Mouse (Mus musculus) left cerebral cortex, postnatal 25 days (tissue): ENCODE measurements around the gene Sgpl1. TPM values are rescaled to one million over a fixed set of nuclear protein-coding genes. Genes with fewer than 3 reads are reported as not detected.

Experiments
- DNase-seq, 2 experiments: peaks; one replicate each; pipeline ENCODE4 v3.0.0; 2022; ENCODE audit warnings: low spot score in 2 of 2, mixed read lengths in 1 of 2
- intact Hi-C: fragments of 180-260 bp; cut with DNase I; formaldehyde crosslinking; loops from one replicate; pipeline ENCODE4 v1.15.1; 2025
- total RNA-seq, 2 experiments: library from RNA; stranded (reverse); gene quantifications; 2 replicates each; pipeline ENCODE4 v1.2.3; 2021

Gene Sgpl1
- total RNA-seq, 2 experiments from 2014 or later = 21.7 to 22.8 TPM

- intact Hi-C loops = no loop called here
- DNase-seq = no peak
These were observed 43.9 kb downstream of the Sgpl1 start for GRCm38 (mm10) chr10:61103564-61104114.

GRCm38 (mm10) chr10:61091866-61092265 lies 55.6 kb downstream of the Sgpl1 start:
- no peak for DNase-seq
- intact Hi-C loops = no loop called here

- DNase-seq = no peak
- intact Hi-C loops = no loop called here
These were observed 58.0 kb downstream of the Sgpl1 start, which contains the start of gene Pcbd1 for GRCm38 (mm10) chr10:61089170-61090142. Gene Pcbd1, plus strand, starts transcription at chr10:61089331.

GRCm38 (mm10) chr10:61088468-61088867 lies 59.0 kb downstream of the Sgpl1 start:
- intact Hi-C loops = no loop called here

GRCm38 (mm10) chr10:61086502-61086901 lies 61.0 kb downstream of the Sgpl1 start:
- intact Hi-C loops = no loop called here
- no peak for DNase-seq

More at GRCm38 (mm10) chr10:61088468-61088867, 59.0 kb downstream of the Sgpl1 start:
- DNase-seq = no peak

DNA sequence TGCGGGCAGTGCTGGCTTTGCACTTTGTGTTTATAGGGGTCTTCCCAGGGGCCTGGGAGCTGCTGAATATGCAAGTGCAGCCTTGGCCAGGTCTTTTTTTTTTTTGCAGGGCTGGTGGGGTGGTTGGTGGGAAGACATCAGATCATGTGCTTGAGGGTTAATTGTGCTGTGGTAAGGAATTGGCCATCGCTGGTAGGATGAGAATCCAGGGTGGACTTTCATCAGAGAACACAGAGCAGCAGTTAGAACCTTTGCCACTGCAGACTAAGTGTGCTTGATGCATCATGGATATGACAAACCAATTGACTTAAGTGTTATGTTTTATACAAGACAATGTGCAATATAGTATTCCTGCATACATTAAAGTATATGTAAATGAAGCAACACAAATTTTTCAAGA lies 62.1 kb downstream of the Sgpl1 start:
- intact Hi-C loops = no loop called here
- DNase-seq = no peak

DNA sequence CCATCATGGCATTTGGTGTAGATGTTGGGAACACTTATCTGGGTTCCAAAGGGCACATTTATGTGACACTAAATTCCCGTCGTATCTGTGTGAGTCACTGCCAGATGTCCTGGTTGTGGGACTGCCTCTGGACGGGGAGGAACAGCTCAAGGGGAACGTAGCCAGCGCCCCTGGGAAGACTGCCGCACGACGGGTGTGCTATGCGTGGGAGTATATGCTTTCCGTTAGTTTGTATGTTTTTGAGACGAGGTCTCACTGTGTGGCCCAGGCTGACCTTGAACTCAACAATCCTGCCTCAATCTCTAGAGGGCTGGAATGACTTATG lies 66.6 kb downstream of the Sgpl1 start:
- intact Hi-C loops = no loop called here
- no peak for DNase-seq

DNA sequence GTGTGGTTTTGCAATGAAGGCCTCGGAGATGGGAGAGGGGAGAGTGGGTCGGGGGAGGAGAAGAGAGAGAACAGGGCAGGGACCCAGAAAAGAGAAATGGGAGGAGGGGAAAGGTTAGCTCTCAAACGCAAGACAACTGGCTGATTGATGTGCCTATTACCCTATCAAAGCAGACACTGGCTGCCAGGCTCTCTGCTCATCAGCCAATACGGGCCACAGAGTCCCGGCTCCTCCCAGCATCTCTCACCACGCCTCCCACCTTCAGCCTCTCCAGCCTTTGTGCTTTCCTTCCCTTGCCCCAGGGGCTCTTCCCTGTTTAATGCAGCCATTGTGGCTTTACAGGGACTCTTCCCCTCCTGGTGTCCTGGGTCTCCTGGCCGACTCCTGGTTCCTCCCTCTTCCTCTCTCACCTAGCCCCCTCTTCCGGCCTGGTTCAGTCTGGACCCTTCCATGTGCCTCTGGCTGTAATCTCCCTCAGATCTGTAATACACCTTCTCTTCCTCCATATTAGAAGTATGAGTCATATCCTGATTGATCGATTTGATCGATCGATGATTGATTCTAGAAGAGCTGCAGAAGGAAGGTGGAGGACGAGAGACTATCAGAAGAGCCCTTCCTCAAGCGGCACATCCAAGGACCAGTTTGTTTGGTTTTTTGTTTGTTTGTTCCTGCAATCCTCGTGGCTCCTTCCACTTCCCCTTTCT lies 67.1 kb downstream of the Sgpl1 start:
- peak; percentile 52 to 66 for DNase-seq
- intact Hi-C loops = no loop called here

DNA sequence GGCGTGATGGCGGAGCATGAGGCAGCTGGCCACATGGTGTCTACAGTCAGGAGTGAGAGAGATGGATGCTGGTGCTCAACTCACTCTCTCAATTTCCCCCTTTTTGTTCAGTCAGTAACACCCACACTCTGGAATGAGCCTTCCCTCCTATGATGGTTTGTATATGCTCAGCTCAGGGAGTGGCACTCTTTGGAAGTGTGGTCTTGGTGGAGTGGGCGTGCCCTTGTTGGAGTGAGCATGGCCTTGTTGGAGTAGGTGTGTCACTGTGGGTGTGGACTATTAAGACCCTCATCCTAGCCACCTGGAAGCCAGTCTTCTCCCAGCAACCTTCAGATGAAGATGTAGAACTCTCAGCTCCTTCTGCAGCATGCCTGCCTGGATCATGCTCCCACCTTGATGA lies 71.9 kb downstream of the Sgpl1 start:
- DNase-seq = no peak
- intact Hi-C loops = loop anchor here (10.0 kb wide), 1 partner anchor 771 kb away; no protein-coding TSS in a partner anchor

- intact Hi-C loops = loop anchor here (10.0 kb wide), 1 partner anchor 770 kb away; no protein-coding TSS in a partner anchor
- no peak for DNase-seq
These were observed 72.9 kb downstream of the Sgpl1 start for GRCm38 (mm10) chr10:61074643-61075042.

DNA sequence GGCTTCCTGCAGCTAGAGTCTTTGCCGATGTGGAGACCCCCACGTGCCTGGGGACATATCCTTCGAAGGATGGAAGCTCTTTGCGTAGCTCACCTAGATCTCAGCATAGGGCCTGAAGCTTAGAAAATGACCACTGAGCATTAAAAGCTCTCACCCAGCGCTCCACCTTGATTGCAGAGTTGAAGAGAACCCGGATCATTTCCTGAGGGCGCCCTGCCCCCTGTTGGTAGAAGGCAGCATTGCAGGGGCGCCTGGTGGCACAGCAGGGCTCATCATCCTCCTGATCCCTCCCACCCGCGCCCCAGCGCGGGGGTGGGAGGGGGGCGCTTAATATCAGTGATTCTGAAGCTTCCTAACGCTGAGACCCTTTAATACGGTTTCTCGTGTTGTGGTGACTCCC lies 75.2 kb downstream of the Sgpl1 start:
- peak; percentile 40 to 58 for DNase-seq
- intact Hi-C loops = loop anchor here (2.0 to 10.0 kb wide), 2 partner anchors 294 to 768 kb away; no protein-coding TSS in a partner anchor

- intact Hi-C loops = loop anchor here (5.0 kb wide), 1 partner anchor 242 kb away; no protein-coding TSS in a partner anchor
These were observed 78.3 kb downstream of the Sgpl1 start for GRCm38 (mm10) chr10:61069248-61069647.

GRCm38 (mm10) chr10:61068436-61069192 lies 78.9 kb downstream of the Sgpl1 start:
- DNase-seq = peak; percentile 69 to 75
- intact Hi-C loops = loop anchor here (5.0 kb wide), 1 partner anchor 241 kb away; no protein-coding TSS in a partner anchor

More at GRCm38 (mm10) chr10:61069248-61069647, 78.3 kb downstream of the Sgpl1 start:
- DNase-seq = no peak

DNA sequence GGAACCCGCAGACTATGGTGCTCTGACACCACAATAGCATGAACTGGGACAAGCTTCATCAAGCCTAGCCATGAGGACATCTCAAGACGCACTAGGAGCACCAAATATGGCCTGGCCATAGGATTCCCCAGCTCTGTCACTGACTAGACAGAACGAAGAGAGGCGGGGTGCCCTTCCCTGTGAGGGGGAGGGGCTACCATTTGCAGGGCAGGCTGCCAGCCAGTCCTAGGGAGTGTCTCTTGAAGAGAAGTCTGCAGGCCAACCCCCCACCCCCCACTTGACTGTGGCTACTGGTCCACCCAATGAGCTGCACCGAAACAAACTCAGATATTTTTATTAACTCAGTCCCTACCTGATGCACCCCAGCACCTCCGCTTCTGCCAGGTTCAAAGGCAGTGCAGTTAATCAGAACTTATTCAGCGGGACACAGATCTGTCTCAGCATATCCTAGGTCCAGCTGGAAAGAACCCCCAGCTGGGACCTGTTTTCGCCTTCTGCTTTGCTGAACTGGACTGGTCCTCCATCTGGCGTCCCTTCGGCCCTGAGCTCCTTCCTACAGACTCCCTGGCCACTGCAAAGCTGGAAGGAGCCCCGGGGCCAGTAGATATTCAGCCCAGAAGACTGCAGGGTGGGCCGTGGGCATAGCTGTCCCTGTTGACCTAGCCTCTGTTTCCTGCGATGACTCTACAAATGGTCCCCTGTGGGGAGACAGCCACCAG lies 82.1 kb downstream of the Sgpl1 start:
- intact Hi-C loops = loop anchor here (5.0 kb wide), 1 partner anchor 238 kb away; no protein-coding TSS in a partner anchor
- DNase-seq = no peak

GRCm38 (mm10) chr10:61064635-61065034 lies 82.9 kb downstream of the Sgpl1 start:
- intact Hi-C loops = loop anchor here (5.0 kb wide), 1 partner anchor 237 kb away; no protein-coding TSS in a partner anchor
- no peak for DNase-seq

GRCm38 (mm10) chr10:61063271-61063864 lies 84.1 kb downstream of the Sgpl1 start:
- no peak for DNase-seq
- intact Hi-C loops = no loop called here

- intact Hi-C loops = no loop called here
- DNase-seq = no peak
These were observed 87.9 kb downstream of the Sgpl1 start for GRCm38 (mm10) chr10:61059543-61060110.

- no peak for DNase-seq
- intact Hi-C loops = no loop called here
These were observed 88.4 kb downstream of the Sgpl1 start for GRCm38 (mm10) chr10:61059101-61059500.
